Mouse (Mus musculus) liver, adult 2 months (tissue): ENCODE measurements around the gene Mzf1. TPM values are rescaled to one million over a fixed set of nuclear protein-coding genes. Genes with fewer than 3 reads are reported as not detected.

Source experiments
- DNase-seq: peaks from one replicate; pipeline ENCODE4 v3.0.0-alpha.2; 2011; ENCODE audit warnings: low read depth, low spot score; ENCODE audit errors: extremely low read depth
- H3K27ac ChIP-seq: fragments of 200-500 bp; replicated peaks from 2 replicates; pipeline ENCODE4 v1.5.1; 2012; ENCODE audit warnings: low read depth, mild to moderate bottlenecking, control low read depth, inconsistent platforms, low read length; ENCODE audit not compliant: insufficient read depth
- H3K27me3 ChIP-seq: fragments of 200-500 bp; 2 replicates; pipeline ENCODE4 v1.6.1; 2012; ENCODE audit warnings: mild to moderate bottlenecking, moderate library complexity, low read length, inconsistent platforms; ENCODE audit not compliant: control insufficient read depth, insufficient read depth
- H3K36me3 ChIP-seq: fragments of 200-500 bp; 2 replicates; pipeline ENCODE4 v1.6.1; 2012; ENCODE audit warnings: low read length, inconsistent platforms; ENCODE audit not compliant: control insufficient read depth, insufficient read depth
- H3K4me1 ChIP-seq: fragments of 200-500 bp; 2 replicates; pipeline ENCODE4 v1.6.1; 2011; ENCODE audit warnings: low read length; ENCODE audit not compliant: control insufficient read depth, insufficient read depth
- H3K4me3 ChIP-seq: fragments of 200-500 bp; 2 replicates; pipeline ENCODE4 v1.5.1; 2011; ENCODE audit warnings: low read depth, mild to moderate bottlenecking, control low read depth, low read length, moderate library complexity; ENCODE audit not compliant: insufficient read depth
- H3K79me2 ChIP-seq: fragments of 200-500 bp; 2 replicates; pipeline ENCODE4 v1.6.1; 2012; ENCODE audit warnings: inconsistent platforms, mild to moderate bottlenecking, low read length, moderate library complexity; ENCODE audit not compliant: control insufficient read depth, insufficient read depth
- H3K9ac ChIP-seq: fragments of 200-500 bp; 2 replicates; pipeline ENCODE4 v1.6.1; 2012; ENCODE audit warnings: low read depth, mild to moderate bottlenecking, control low read depth, inconsistent platforms, low read length
- CTCF ChIP-seq: fragments of 200-500 bp; IDR thresholded peaks from 2 replicates; pipeline ENCODE4 v1.5.1; 2011; ENCODE audit warnings: low read depth, low read length, control low read depth
- POLR2A ChIP-seq: fragments of 200-500 bp; IDR thresholded peaks from 2 replicates; pipeline ENCODE4 v1.6.1; 2011; ENCODE audit warnings: low read length, control low read depth; ENCODE audit not compliant: insufficient read depth; ENCODE audit errors: extremely low read depth
- WGBS: fragments of 180-500 bp; shearing (Covaris S2); methylation state at CpG from one replicate; pipeline ENCODE4 v1.1.7; 2018; 5-methylcytosine and 5-hydroxymethylcytosine counted together
- polyA plus RNA-seq: library from polyadenylated mRNA; depleted of rRNA; stranded (reverse); fragments of >200 nt; gene quantifications from 2 replicates; pipeline ENCODE4 v1.2.3, GENCODE M21; 2012
- total RNA-seq: library from RNA; depleted of rRNA; stranded (reverse); fragments of >200 nt; gene quantifications from 2 replicates; pipeline ENCODE4 v1.2.3, GENCODE M21; 2014

The Mzf1 gene
- total and polyA plus RNA-seq, 2 experiments = 0.18 to 0.54 TPM

GRCm38 (mm10) chr7:13028986-13029385 lies 25.6 kb downstream of the Mzf1 start:
- peaks cover 18% of the 10 kb centered on the region for H3K4me1 ChIP-seq
- no peak overlapping the region for H3K27ac ChIP-seq
- WGBS = 97% methylated on average over 4 of the region's 4 CpGs
- peaks cover 53% of the 10 kb centered on the region for H3K36me3 ChIP-seq
- no peaks in the 10 kb centered on the region for H3K27me3 ChIP-seq
- no peak overlapping the region for H3K9ac ChIP-seq
- peaks cover 13% of the 10 kb centered on the region for H3K79me2 ChIP-seq
- no peak for DNase-seq
- TF ChIP-seq CTCF = no peak
- no peak for TF ChIP-seq POLR2A
- H3K4me3 ChIP-seq = no peak overlapping the region

- Histone ChIP-seq H3K27me3 (no peaks in the 10 kb centered on the region), H3K4me1 (peaks cover 10% of the 10 kb centered on the region), H3K27ac (no peak overlapping the region), H3K36me3 (peaks cover 40% of the 10 kb centered on the region), H3K9ac (peak overlapping the region; percentile 69), H3K4me3 (peak overlapping the region; percentile 61), H3K79me2 (peaks cover 13% of the 10 kb centered on the region)
- 31% methylated on average over 4 of the region's 4 CpGs for WGBS
- TF ChIP-seq POLR2A (no peak), CTCF (no peak)
- DNase-seq = no peak
Observed at GRCm38 (mm10) chr7:13025511-13026112, 29.0 kb downstream of the Mzf1 start.

GRCm38 (mm10) chr7:13024805-13025204 lies 29.8 kb downstream of the Mzf1 start:
- DNase-seq = no peak
- H3K36me3 ChIP-seq = peaks cover 33% of the 10 kb centered on the region
- H3K4me1 ChIP-seq = peaks cover 10% of the 10 kb centered on the region
- H3K79me2 ChIP-seq = peaks cover 13% of the 10 kb centered on the region
- peak overlapping the region; percentile 69 for H3K9ac ChIP-seq
- under 1% methylated on average over 40 of the region's 44 CpGs for WGBS
- H3K4me3 ChIP-seq = peak overlapping the region; percentile 61
- H3K27me3 ChIP-seq = no peaks in the 10 kb centered on the region
- H3K27ac ChIP-seq = peak overlapping the region; percentile 57
- TF ChIP-seq POLR2A (no peak), CTCF (no peak)

GRCm38 (mm10) chr7:13023928-13024731 lies 30.4 kb downstream of the Mzf1 start:
- peak overlapping the region; percentile 61 for H3K4me3 ChIP-seq
- under 1% methylated on average over 90 of the region's 95 CpGs for WGBS
- peaks cover 10% of the 10 kb centered on the region for H3K4me1 ChIP-seq
- DNase-seq = peak; percentile 71
- peaks cover 13% of the 10 kb centered on the region for H3K79me2 ChIP-seq
- peak overlapping the region; percentile 69 for H3K9ac ChIP-seq
- TF ChIP-seq CTCF = no peak
- TF ChIP-seq POLR2A = peak; percentile 76
- H3K36me3 ChIP-seq = peaks cover 27% of the 10 kb centered on the region
- H3K27ac ChIP-seq = peak overlapping the region; percentile 79
- H3K27me3 ChIP-seq = no peaks in the 10 kb centered on the region

- TF ChIP-seq POLR2A (no peak), CTCF (no peak)
- peak overlapping the region; percentile 36 for H3K9ac ChIP-seq
- no peak overlapping the region for H3K27ac ChIP-seq
- H3K27me3 ChIP-seq = no peaks in the 10 kb centered on the region
- peaks cover 10% of the 10 kb centered on the region for H3K4me1 ChIP-seq
- WGBS = 13% methylated on average over 31 of the region's 31 CpGs
- H3K79me2 ChIP-seq = peaks cover 13% of the 10 kb centered on the region
- H3K36me3 ChIP-seq = peaks cover 16% of the 10 kb centered on the region
- peak; percentile 40 for DNase-seq
- peak overlapping the region; percentile 57 for H3K4me3 ChIP-seq
Observed at GRCm38 (mm10) chr7:13022773-13023535, 31.6 kb downstream of the Mzf1 start.
